Mouse (Mus musculus) v-Abl transformed pro-B cells (cell line): ENCODE measurements around the gene Acsf2.

Source experiments
- in situ Hi-C, 2 experiments: fragments of 400-800 bp; cut with MboI; formaldehyde crosslinking; loops; one replicate each; pipeline ENCODE4 v1.15.1; 2025; ENCODE audit not compliant: unreplicated experiment in 2 of 2

Gene Acsf2

GRCm38 (mm10) chr11:94602356-94602955 is 785 bp upstream of the Acsf2 start:
- in situ Hi-C loops = no loop called here

- in situ Hi-C loops = no loop called here
Measured at GRCm38 (mm10) chr11:94600447-94600846, 1.2 kb downstream of the Acsf2 start.

- in situ Hi-C loops = no loop called here
Measured at GRCm38 (mm10) chr11:94598437-94599120, 3.1 kb downstream of the Acsf2 start.

GRCm38 (mm10) chr11:94597319-94597718 is 4.4 kb downstream of the Acsf2 start:
- in situ Hi-C loops = no loop called here

- in situ Hi-C loops = no loop called here
Measured at GRCm38 (mm10) chr11:94596311-94596852, 5.3 kb downstream of the Acsf2 start.

GRCm38 (mm10) chr11:94587511-94587910 is 14.2 kb downstream of the Acsf2 start:
- in situ Hi-C loops = loop anchor here in 1 of 2 experiments (5.0 kb wide), 1 partner anchor 35 kb away; no protein-coding TSS in a partner anchor

- in situ Hi-C loops = loop anchor here in 1 of 2 experiments (5.0 kb wide), 1 partner anchor 37 kb away; no protein-coding TSS in a partner anchor
Measured at GRCm38 (mm10) chr11:94585091-94585490, 16.6 kb downstream of the Acsf2 start.

- in situ Hi-C loops = no loop called here
Measured at GRCm38 (mm10) chr11:94580111-94580740, 21.4 kb downstream of the Acsf2 start.

GRCm38 (mm10) chr11:94576361-94576760 is 25.3 kb downstream of the Acsf2 start:
- in situ Hi-C loops = no loop called here

GRCm38 (mm10) chr11:94575036-94575435 is 26.6 kb downstream of the Acsf2 start:
- in situ Hi-C loops = no loop called here

- in situ Hi-C loops = no loop called here
Measured at GRCm38 (mm10) chr11:94574560-94574959, 27.1 kb downstream of the Acsf2 start.

- in situ Hi-C loops = no loop called here
Measured at GRCm38 (mm10) chr11:94571850-94572249, 29.8 kb downstream of the Acsf2 start.

GRCm38 (mm10) chr11:94570612-94571011 is 31.1 kb downstream of the Acsf2 start:
- in situ Hi-C loops = no loop called here

- in situ Hi-C loops = no loop called here
Measured at GRCm38 (mm10) chr11:94567326-94567725, 34.3 kb downstream of the Acsf2 start.

GRCm38 (mm10) chr11:94566534-94566933 is 35.1 kb downstream of the Acsf2 start:
- in situ Hi-C loops = no loop called here

- in situ Hi-C loops = no loop called here
Measured at GRCm38 (mm10) chr11:94565151-94565479, 36.6 kb downstream of the Acsf2 start.

GRCm38 (mm10) chr11:94564437-94565150 is 37.1 kb downstream of the Acsf2 start, which contains the start of gene Chad:
Chad (plus strand) TSS chr11:94565047.
- in situ Hi-C loops = no loop called here

- in situ Hi-C loops = no loop called here
Measured at GRCm38 (mm10) chr11:94563821-94564220, 37.9 kb downstream of the Acsf2 start.

GRCm38 (mm10) chr11:94563383-94563782 is 38.3 kb downstream of the Acsf2 start:
- in situ Hi-C loops = no loop called here

- in situ Hi-C loops = no loop called here
Measured at GRCm38 (mm10) chr11:94558226-94558625, 43.4 kb downstream of the Acsf2 start.

GRCm38 (mm10) chr11:94550442-94550744 is 51.3 kb downstream of the Acsf2 start:
- in situ Hi-C loops = loop anchor here (5.0 kb wide), 2 partner anchors 67 to 87 kb away; no protein-coding TSS in a partner anchor
